Mouse (Mus musculus) forebrain, embryonic 10.5 days (tissue): ENCODE measurements around the gene Slc22a8. TPM values are rescaled to one million over a fixed set of nuclear protein-coding genes. Genes with fewer than 3 reads are reported as not detected.

Experiments used
- DNase-seq: peaks from one replicate; pipeline ENCODE4 v3.0.0-alpha.2; 2017; ENCODE audit warnings: low spot score; ENCODE audit errors: extremely low spot score
- H3K27ac ChIP-seq: fragments of 300-500 bp; sonication (generic); 2 replicates; pipeline ENCODE4 v1.5.1; 2016; ENCODE audit warnings: mild to moderate bottlenecking
- H3K27me3 ChIP-seq: fragments of 300-500 bp; sonication (generic); 2 replicates; pipeline ENCODE4 v1.6.1; 2016; ENCODE audit warnings: mild to moderate bottlenecking; ENCODE audit not compliant: poor library complexity, severe bottlenecking
- H3K36me3 ChIP-seq: fragments of 300-500 bp; sonication (generic); replicated peaks from 2 replicates; pipeline ENCODE4 v1.6.1; 2016; ENCODE audit warnings: mild to moderate bottlenecking, moderate library complexity
- H3K4me1 ChIP-seq: fragments of 300-500 bp; sonication (generic); 2 replicates; pipeline ENCODE4 v1.6.1; 2016
- H3K4me3 ChIP-seq: fragments of 300-500 bp; sonication (generic); 2 replicates; pipeline ENCODE4 v1.5.1; 2016; ENCODE audit warnings: mild to moderate bottlenecking, moderate library complexity
- H3K9me3 ChIP-seq: fragments of 300-500 bp; sonication (generic); 2 replicates; pipeline ENCODE4 v1.6.1; 2016; ENCODE audit warnings: mild to moderate bottlenecking, moderate library complexity
- WGBS: fragments of 180-500 bp; shearing (Covaris S2); methylation state at CpG from one replicate; pipeline ENCODE4 v1.1.7; 2016; 5-methylcytosine and 5-hydroxymethylcytosine counted together
- polyA plus RNA-seq: library from polyadenylated mRNA; unstranded; fragments of >200 nt; fragmentation: Nextera tagmentation; extraction: Ambion mirVana; gene quantifications from 2 replicates; pipeline ENCODE4 v1.2.1, GENCODE M21; 2016

Slc22a8 gene
- polyA plus RNA-seq, 1 experiment from 2014 or later: 0.06 TPM

- DNase-seq: no peak
Measured at GRCm38 (mm10) chr19:8646393-8646792, 55.3 kb downstream of the Slc22a8 start.

GRCm38 (mm10) chr19:8655833-8656232 is 64.8 kb downstream of the Slc22a8 start:
- 0 out of 2 replicates have a peak, but pooled peaks cover 5% of the 10 kb centered on the region for H3K4me1 ChIP-seq
- no peak overlapping the region for H3K4me3 ChIP-seq
- no peak overlapping the region for H3K27ac ChIP-seq
- no peak for DNase-seq
- H3K27me3 ChIP-seq: peaks cover 9% of the 10 kb centered on the region
- no peaks in the 10 kb centered on the region for H3K9me3 ChIP-seq
- no peaks in the 10 kb centered on the region for H3K36me3 ChIP-seq

More at GRCm38 (mm10) chr19:8646393-8646792, 55.3 kb downstream of the Slc22a8 start:
- Histone ChIP-seq H3K36me3 (no peaks in the 10 kb centered on the region), H3K27ac (no peak overlapping the region), H3K27me3 (no peaks in the 10 kb centered on the region), H3K4me1 (peaks cover 10% of the 10 kb centered on the region), H3K4me3 (no peak overlapping the region), H3K9me3 (no peaks in the 10 kb centered on the region)
- WGBS: 77% methylated on average over 2 of the region's 2 CpGs

GRCm38 (mm10) chr19:8656341-8656740 is 65.3 kb downstream of the Slc22a8 start:
- H3K4me1 ChIP-seq: 0 out of 2 replicates have a peak, but pooled peaks cover 5% of the 10 kb centered on the region
- no peaks in the 10 kb centered on the region for H3K36me3 ChIP-seq
- no peak for DNase-seq
- H3K9me3 ChIP-seq: no peaks in the 10 kb centered on the region
- no peak overlapping the region for H3K27ac ChIP-seq
- H3K4me3 ChIP-seq: no peak overlapping the region
- H3K27me3 ChIP-seq: peaks cover 14% of the 10 kb centered on the region
- 73% methylated on average over 4 of the region's 4 CpGs for WGBS

Other genes with a start within 250 kb of the Slc22a8 start
- not detected in 2 replicates for gene Slc22a30, start 186.1 kb upstream of the Slc22a8 start, polyA plus RNA-seq
- gene Slc22a6, start 26.8 kb downstream of the Slc22a8 start, polyA plus RNA-seq: 0.06 TPM in 1 of 2 replicates, not detected in the other
- gene Chrm1, start 72.5 kb downstream of the Slc22a8 start, polyA plus RNA-seq: not detected in 2 replicates
- 136 and 149 TPM in 2 replicates for gene Slc3a2, start 132.1 kb downstream of the Slc22a8 start, polyA plus RNA-seq
- gene Wdr74, start 144.6 kb downstream of the Slc22a8 start, polyA plus RNA-seq: 120 and 126 TPM in 2 replicates
- gene 1700092M07Rik, start 149.5 kb downstream of the Slc22a8 start, polyA plus RNA-seq: 3.4 and 3.7 TPM in 2 replicates
- 86.8 and 87.8 TPM in 2 replicates for gene Stx5a, start 150.2 kb downstream of the Slc22a8 start, polyA plus RNA-seq
- 254 and 275 TPM in 2 replicates for gene Nxf1, start 165.8 kb downstream of the Slc22a8 start, polyA plus RNA-seq
- 170 TPM in 2 replicates for gene Tmem223, start 179.7 kb downstream of the Slc22a8 start, polyA plus RNA-seq
- gene Tmem179b, start 183.2 kb downstream of the Slc22a8 start, polyA plus RNA-seq: 47.4 and 49.5 TPM in 2 replicates
- gene Taf6l, start 195.2 kb downstream of the Slc22a8 start, polyA plus RNA-seq: 48.6 and 49.4 TPM in 2 replicates
- gene Polr2g, start 207.3 kb downstream of the Slc22a8 start, polyA plus RNA-seq: 173 and 180 TPM in 2 replicates
- gene Zbtb3, start 211.3 kb downstream of the Slc22a8 start, polyA plus RNA-seq: 6.6 and 6.8 TPM in 2 replicates
- 82.5 and 85.5 TPM in 2 replicates for gene Ttc9c, start 228.1 kb downstream of the Slc22a8 start, polyA plus RNA-seq
- gene Hnrnpul2, start 228.8 kb downstream of the Slc22a8 start, polyA plus RNA-seq: 4.9 and 5.4 TPM in 2 replicates
- not detected in 2 replicates for gene AC129217.1, start 238.5 kb downstream of the Slc22a8 start, polyA plus RNA-seq
- gene Bscl2, start 246.2 kb downstream of the Slc22a8 start, polyA plus RNA-seq: 47.0 and 48.0 TPM in 2 replicates
- gene Gng3, start 247.9 kb downstream of the Slc22a8 start, polyA plus RNA-seq: 27.8 and 31.7 TPM in 2 replicates